Mouse (Mus musculus) cortical plate, adult 2 months (tissue): ENCODE results near the gene Krt20.

Source experiments
- CTCF ChIP-seq: fragments of 200-500 bp; IDR thresholded peaks from 2 replicates; pipeline ENCODE4 v1.5.1; 2011; ENCODE audit warnings: mild to moderate bottlenecking, control low read depth, low read length; ENCODE audit not compliant: insufficient read depth; ENCODE audit errors: extremely low read depth
- POLR2A ChIP-seq: fragments of 200-500 bp; IDR thresholded peaks from 2 replicates; pipeline ENCODE4 v1.6.1; 2011; ENCODE audit warnings: mild to moderate bottlenecking, low read length, control low read depth; ENCODE audit not compliant: insufficient read depth; ENCODE audit errors: extremely low read depth

- TF ChIP-seq POLR2A (no peak), CTCF (peak; percentile 95)
Observed at GRCm38 (mm10) chr11:99463155-99463554, 25.2 kb upstream of the Krt20 start.
